Mouse (Mus musculus) embryo, embryonic 9.5 days (tissue): ENCODE measurements around the gene Rps6kb1.

Source experiments
- DNase-seq: peaks from one replicate; pipeline ENCODE4 v3.0.0-alpha.2; 2017; ENCODE audit errors: extremely low spot score

The Rps6kb1 gene

DNA sequence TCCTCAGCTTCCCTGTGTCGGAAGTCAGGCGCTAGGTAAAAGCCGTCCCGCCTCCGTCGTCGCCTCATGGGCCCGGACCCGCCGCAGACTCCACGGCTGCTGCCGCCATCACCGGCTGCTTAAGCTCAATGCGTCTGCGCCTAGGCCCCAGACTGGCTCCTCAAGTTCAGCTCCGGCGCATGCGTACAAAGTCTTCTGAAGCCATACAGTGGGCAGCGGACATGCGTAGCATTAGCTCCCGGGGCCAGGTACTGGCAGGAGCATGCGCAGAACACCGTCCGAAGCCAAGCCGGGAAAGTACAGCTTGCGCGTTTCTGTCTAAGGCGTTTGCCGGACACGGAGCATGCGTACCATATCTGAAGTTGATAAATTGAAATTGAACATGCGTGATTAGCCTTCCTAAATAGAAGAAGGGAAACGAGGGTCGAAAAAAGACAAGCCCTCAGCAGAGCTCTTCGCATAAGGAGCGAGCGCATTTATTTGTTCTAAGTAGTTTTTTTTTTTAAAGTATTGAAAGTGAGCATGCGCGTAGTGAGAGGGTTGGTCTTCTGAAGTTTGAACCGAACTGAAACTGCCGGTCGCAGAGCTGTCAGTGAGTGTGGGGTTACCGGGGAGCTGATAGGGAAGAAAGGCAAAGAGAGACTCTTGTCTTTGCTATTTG lies at the start of gene Rps6kb1, which contains the start of gene Tubd1:
Gene Rps6kb1 (minus strand): TSS at position 167 of the 661 bp plus-strand sequence.
Gene Tubd1 (plus strand): TSS at position 353 of the 661 bp plus-strand sequence.
- peak; percentile 97 for DNase-seq

DNA sequence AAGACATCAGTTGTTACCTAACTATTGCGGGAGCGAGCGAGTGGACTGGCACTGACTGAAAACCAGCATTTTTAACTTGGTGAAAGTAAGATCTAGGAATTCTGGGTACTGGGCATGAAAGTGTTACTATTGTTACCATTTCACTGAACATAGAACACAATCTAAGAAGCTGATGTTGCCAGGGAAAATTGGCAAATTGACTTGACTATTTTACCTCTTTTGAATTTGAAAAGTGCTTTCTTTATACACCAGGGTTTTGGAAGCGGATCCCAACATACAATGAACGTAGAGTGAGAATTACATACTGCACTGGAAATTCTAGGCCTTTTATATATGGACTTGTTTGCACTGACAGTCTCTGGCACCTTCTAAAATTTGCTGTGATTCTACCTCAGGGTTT lies 48.8 kb upstream of the Rps6kb1 start:
- no peak for DNase-seq

DNA sequence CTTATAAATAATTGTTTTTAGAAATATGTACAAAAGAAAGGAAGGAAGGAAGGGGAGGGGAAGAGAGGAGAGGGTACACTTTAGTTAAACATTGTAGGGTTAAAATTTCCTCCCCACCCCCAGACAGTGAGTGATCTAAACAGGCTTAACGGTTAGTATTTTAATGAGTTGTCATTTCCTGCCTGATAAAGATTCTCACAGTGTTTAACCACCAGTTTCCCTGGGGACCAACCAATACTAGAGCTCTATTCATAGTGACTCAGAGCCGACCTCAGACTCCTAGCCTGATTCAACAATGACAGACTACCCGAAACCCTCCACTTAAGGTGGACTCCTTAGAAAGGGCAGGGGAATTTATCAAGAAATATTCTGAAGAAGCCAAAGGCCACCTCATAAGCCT lies 48.4 kb upstream of the Rps6kb1 start:
- no peak for DNase-seq

DNA sequence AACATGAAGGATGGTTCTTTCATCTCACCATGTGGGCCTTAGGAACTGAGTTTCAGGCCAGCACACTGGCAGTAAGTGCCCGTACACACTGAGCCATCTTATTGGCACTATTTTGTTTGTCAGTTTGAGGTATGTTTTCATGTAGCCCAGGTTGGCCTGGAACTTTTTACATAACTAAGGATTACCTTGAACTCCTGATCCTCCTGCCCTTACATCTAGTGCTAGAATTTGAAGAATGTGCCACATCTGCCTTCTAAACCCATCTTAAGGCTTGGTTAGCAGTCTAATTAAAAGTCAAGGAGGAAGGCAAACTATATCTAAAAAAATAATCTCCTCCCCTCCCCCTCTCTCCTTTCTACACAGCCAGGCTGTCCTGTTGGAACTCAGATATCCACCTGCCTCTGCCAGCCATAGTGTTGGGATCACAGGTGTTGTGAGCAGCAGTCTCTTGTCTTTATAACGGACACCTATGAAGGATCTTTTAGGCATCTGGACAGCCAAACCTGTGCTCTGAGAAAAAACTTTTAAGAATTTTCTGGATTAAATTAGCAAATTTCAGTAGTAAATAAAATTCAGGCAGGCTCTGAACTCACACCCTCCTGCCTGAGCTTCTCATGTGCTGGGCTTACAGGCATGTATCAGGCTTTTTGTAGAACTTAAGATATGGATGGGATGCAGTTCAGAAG lies 47.5 kb upstream of the Rps6kb1 start:
- no peak for DNase-seq

DNA sequence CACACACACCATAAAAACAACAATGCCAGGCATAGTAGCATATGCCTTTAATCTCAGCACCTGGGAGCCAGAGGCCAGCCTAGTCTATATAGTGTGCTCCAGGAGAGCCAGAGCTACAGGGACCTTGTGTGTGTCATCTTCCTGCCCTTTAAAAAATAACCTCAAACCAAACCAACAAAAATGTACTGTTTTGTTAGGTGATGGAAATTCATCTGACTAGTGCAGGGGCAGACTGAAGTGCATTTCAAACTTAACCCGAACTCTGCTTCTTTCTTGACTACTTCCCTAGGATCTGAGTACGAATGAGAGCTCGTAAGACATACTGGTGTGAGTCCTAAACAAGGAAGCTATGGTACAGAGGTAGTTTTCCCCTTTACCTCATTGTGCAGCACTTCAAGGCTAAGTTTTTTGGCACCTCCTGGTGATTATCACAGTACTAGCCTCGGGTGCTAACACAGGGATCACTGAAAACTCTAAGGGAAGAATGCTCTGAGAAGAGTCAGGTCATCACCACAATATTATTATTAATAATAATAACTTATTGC lies 46.8 kb upstream of the Rps6kb1 start:
- DNase-seq: no peak

DNA sequence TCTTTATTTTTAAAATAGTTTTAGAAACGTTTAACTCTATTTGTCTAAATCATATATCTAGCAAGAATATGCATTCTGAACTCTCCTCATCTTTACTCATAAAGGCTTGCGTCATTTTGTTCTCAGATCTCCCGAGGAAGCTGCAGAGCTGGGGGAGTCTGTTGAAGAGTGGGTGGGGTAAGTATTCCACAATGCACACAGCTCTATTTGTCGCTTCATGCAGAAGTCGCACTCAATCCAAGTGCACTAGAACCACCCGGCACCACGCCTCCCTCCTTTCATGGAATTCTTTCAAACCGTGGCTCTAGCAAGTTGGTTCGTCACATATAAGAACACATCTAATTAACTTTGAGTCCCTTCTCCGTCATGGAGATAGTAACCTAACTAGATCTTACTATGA lies 46.0 kb upstream of the Rps6kb1 start:
- no peak for DNase-seq

DNA sequence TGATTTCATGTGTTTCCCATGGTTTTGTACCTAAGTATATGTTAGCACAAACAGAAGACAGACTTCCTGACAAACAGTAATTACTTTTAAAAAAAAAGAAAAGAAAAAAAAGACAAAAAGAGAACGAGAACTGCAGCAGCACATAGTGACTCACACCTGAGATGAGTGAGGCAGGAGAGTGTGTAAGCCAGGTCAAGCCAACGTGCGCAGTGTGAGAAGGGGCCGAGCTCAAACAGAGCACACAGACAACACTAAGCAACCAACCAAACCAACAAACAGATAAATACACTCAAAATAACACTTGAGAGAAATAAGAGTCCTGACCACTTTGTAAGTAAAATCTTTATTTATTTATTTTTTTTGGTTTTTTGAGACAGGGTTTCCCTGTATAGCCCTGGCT lies 45.5 kb upstream of the Rps6kb1 start:
- DNase-seq: no peak

DNA sequence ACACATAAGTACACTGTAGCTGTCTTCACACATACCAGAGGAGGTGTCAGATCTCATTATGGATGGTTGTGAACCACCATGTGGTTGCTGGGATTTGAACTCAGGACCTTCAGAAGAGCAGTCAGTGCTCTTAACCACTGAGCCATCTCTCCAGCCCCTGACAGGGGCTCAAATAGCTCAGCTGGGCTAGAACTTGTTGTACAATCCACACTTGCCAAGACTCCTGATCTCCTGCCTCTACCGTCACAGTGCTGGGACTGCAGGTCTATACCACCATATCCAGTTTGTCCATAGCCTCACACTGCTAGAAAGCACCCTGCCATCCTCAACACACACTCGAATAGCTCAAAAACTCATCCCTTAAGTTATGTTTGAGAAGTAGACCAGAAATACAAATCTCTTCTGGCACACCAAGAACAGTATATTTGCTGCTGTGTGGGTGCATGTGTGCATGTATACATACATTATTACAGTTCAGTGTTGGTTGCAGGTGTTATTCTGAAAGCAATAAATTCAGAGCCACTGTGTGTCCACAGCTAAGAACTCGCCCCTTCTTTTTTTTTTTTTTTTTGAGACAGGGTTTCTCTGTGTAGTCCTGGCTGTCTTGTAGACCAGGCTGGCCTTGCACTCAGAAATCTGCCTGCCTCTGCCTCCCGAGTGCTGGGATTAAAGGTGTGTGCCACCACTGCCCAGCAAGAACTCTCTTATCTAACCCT lies 44.1 kb upstream of the Rps6kb1 start:
- DNase-seq: no peak

DNA sequence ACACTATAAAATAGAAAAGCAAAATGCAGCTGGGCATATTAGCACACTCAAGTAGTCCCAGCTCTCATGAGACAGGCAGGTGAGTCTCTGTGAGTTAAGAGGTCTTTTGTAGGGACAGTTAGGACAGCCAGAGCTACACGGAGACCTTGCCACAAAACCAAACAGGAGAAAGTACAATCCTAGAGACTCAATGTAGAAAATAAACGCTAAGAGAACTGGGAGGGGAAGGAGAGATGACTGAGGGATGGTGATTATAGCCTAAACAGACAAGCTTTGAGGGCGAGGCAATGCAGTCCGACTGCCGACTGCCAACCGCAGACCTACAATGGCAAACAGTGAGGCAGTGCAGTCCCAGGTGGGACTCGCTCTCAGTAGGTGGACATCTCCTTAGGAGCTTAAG lies 43.2 kb upstream of the Rps6kb1 start:
- DNase-seq: no peak

DNA sequence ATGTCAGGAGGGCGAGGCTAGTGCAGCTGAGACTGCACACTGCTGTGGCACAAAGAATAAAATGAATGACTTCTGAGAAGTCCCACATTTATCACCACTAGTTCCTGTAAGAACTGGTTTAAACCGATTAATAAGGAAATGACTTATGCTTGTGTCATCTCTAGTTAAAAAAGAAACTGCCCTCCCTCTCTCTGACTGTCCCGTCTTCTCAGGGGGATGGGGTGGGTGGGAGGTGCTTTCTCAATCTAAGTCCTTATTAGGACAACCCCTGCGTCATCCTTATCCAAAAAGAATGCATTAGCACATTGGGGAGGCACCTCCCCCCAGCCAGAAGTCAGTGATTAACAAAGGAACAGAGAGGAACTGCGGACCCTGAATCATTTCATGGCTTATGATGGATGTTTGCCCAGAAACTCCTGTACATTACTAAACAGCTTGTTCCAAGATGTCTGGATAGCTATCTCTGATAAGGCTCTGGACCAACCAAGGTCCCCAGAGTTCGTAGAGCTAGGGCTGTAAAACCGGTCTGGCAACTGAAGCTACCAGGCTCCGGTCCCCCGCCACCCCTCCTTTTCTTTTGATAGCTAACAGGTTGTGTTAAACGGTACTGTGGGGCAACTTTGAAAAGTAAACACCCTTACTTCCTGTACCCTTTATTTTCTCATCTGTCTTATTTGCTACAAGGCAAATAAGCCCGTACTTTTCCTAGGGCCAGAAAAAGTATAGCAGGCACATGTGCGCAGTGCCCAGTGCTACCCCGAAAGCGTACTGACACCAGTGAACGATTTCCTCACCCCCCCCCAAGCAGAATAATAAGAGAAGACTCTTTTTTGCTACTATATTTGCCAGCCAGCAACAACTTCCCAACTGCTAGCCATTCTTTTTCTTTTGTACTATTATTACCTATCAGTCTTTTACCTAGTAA lies 42.5 kb upstream of the Rps6kb1 start:
- DNase-seq: peak; percentile 65

DNA sequence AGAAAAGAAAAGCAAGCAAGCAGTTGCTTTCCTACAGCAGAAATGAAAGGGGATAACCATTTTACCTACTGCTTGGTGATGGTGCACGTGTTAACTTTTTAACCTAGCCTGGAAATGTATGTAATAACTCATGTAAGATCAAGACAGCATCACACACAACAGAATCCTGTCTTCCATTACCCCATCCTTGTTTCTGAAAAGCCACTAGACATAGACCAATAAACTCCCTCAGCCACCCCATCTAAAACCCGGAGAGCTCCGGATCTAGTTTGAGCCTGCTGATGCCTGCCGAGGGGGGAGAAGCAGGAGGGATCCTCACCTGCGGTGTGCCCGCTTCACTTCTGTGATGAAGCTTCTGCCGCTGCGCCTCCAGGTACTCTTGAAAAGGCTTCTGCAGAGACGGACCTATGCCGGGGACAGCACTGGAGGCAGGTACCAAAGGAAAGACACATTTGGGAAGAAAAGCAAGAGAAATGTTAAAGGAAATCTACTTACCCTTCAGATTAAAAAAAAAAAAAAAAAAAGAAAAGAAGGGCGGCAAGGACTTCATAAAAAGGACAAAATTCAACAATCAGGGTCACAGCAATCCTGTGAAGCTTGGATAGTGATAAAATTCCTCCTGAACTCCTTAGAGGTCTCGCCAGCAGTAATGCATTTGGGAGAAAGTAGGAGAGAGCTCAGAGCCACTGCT lies 41.7 kb upstream of the Rps6kb1 start:
- no peak for DNase-seq

DNA sequence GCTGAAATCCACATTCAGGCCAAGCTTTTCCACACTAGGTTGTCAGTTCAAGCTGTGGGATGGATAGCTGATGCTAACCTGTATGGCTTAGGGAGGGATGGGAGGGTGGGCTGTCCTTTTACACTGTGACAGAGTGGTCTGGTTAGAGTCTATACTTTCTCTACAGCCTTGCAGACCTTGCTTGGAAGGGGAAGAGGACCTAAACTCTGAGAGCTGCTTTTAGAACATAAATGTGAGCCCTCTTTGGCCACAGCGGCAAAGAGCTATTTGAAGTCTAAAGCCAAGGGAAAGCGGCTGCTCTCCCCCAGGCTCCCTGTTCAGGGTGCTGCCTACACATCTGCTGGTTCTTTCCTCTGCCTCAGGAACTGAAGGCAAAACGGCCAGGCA lies 41.0 kb upstream of the Rps6kb1 start:
- DNase-seq: no peak

DNA sequence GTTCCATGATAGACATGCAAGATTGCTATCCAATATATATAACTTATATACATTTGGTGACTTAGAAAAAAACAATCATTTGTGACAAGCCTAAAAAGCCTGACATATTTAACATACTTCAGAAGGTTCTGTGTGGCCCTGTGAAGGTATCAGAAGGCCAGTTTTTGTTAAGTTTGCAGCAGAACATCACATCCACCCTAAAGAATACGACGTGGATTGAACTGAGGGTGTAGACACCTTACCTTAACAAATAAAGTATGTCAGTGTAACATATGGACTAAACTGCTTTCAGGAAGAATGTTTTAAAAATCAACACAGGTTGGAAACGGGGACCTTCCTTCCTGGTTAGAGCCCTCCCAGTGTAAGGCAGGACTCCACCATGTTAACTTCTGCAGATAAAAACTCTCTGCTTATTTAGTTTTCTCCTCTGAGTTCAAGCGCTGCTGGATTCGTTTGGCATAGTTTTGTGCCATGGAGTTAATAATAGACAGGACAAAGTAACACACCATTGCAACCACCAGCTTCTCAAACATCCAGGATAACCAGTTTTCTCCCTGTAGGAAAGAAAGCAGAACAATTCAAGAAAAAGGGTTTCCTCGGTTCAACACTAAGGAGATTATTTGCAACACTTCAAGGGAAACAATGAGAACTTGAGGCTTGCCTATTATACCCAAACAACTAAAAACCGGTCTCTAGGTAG lies 40.4 kb upstream of the Rps6kb1 start:
- DNase-seq: no peak

DNA sequence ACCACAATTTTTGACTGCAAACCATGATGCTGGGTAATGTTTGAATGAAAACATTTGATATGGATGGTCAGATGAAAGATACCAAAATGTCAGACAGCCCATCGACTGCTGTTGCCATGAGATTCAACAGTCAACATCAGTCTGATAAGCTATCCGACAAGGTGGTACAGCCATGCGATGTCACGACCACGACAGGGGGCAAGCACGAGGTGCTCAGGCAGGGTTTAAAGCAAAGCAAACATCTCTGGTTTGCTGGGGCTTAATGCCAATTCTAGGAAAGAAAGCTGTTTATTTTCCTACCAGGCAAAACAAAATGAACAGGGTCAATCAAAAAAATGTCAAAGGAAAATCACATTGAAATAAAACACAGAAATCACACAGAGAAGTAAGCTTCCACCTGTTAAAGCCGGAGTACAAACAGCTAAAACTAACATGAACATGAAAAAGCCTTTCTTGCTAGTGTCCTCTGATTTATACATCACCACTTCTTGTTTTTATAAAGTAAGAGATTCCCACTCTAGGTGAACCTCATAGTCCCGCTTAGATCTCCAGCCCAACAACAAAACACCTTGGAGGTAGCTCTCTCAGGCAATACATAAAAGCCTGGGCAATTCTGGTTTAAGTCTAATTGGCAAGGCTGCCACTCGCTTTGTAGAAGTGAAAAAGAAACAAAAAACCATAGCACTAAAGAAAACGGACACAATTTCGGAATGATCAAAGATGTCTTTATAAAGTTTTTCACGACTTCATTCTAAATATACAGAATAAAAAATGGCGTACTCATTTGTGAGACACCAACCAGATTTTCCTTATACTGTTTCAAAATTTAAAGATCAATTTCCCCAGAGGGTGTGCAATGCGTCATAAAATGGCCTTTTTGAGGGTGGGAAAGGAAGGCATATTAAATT lies 39.6 kb upstream of the Rps6kb1 start:
- no peak for DNase-seq

DNA sequence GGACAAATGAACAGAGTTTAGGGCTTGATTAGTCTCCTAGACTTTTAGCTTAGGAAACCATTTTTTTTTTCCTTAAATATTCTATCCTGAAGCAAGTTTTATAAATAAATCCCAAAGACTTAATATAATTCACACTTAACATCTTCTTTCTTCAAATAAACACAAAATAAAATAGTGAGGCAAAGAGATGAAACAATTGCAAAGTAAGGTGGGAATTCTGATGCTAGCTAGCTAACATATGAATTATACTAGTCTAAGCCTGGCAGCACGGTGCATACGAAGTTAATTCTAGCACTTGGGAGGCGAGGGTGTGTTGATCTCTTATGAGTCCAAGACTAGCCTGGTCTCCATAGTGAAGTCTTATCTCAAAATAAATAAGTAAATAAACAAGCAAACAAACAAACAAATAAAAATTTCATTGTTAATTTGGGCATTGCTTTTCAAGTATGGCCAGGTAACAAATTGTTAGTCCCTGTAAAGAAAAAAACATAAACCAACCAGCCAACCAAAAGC lies 38.8 kb upstream of the Rps6kb1 start:
- no peak for DNase-seq

DNA sequence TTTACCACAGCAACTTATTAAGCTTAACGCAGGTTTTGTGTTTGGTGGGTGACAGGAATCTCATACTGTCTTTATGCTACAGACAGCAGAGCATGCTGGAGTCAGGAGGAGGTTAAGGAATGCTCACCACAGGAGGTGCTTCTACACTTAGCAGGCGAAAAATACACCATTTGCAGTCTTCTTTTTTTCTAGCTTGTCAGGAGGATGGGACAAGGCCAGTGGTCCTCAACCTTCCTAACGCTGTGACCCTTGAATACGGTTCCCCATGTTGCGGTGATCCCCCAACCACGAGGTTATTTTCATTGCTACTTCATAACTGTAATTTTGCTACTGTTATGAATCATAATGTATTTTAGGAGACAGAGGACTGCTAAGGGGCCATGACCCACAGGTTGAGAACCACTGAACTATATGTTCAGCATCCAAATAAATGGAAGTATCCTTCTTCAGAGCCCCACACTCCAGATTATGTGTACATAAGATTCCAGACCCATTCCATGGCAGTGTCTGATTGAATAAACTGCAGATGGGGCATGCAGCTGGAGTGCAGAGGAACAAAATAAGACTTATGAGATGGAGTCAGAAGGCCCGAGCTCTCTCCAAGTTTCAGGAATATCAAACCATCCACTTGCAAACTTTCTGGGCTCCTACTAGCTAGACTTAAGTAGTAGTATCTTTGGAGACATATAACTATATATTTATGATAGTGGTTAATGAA lies 38.1 kb upstream of the Rps6kb1 start:
- no peak for DNase-seq

DNA sequence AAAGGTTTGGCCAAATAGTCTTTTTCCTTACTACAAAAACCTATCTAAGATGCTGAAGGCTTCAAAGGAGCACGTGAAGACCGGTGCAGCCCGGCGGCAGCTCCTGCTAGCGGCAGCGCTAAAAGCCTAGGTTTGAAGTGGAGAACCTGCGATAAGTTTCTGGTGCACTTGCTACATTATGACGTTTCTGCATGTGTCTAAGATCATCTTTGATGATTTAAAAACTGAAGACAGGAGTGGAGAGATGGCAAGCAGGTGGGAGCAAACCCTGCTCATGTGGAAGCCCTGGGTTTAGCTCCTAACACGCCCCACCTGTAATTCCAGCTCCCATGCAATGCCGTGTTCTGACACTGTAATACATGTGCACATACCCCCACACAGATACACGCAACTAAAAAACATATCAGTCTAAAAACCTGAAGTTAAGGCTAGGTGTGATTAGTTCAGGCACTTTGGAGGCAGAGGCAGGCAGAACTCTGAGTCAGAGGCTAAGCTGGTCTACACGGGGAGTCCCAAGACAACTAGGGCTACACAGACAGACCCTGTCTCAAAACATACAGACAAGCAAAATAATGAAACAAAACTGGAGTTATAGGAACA lies 37.4 kb upstream of the Rps6kb1 start:
- no peak for DNase-seq

DNA sequence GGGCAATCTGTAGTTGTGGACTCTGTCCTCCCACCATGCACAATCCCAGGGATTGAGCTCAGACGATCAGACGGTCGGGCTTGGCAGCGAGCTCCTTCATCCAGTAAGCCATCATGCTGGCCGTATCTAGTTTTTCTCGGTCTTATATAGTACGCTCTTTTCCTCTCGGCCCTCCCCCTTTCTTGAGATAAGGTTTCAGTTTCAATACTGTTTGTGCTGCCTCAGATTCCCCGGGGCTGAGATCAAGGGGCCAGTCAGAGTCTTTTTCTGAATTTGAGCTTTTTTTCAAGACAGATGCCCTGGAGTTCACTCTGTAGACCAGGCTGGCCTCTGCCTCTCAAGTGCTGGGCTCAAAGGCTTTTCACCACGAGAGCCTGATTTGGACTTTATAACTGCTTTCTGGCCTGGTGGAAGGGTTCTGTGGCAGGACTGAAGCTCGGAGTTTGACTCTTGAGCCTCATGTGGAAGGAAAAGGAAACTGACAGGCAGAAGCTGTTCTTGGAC lies 36.7 kb upstream of the Rps6kb1 start:
- no peak for DNase-seq
